Mouse (Mus musculus) limb, embryonic 15.5 days (tissue): ENCODE measurements around the gene Cygb. TPM values are rescaled to one million over a fixed set of nuclear protein-coding genes. Genes with fewer than 3 reads are reported as not detected.

Experiments used
- ATAC-seq: fragments of 200-750 bp; cut with Nextera tagmentation; 2 replicates; pipeline ENCODE4 v1.8.0; 2017; ENCODE audit warnings: low read depth, moderate TSS enrichment; ENCODE audit not compliant: insufficient number of reproducible peaks, low FRiP score, low TSS enrichment
- H3K27ac ChIP-seq: fragments of 300-500 bp; sonication (generic); 2 replicates; pipeline ENCODE4 v1.5.1; 2015; ENCODE audit warnings: moderate library complexity, mild to moderate bottlenecking, inconsistent platforms
- H3K27me3 ChIP-seq: fragments of 300-500 bp; sonication (generic); 2 replicates; pipeline ENCODE4 v1.6.1; 2015; ENCODE audit warnings: inconsistent platforms
- H3K36me3 ChIP-seq: fragments of 300-500 bp; sonication (generic); 2 replicates; pipeline ENCODE4 v1.6.1; 2015; ENCODE audit warnings: inconsistent platforms
- H3K4me1 ChIP-seq: fragments of 300-500 bp; sonication (generic); 2 replicates; pipeline ENCODE4 v1.6.1; 2015; ENCODE audit warnings: inconsistent platforms
- H3K4me2 ChIP-seq: fragments of 300-500 bp; sonication (generic); 2 replicates; pipeline ENCODE4 v1.6.1; 2015; ENCODE audit warnings: mild to moderate bottlenecking, inconsistent platforms
- H3K4me3 ChIP-seq: fragments of 300-500 bp; sonication (generic); 2 replicates; pipeline ENCODE4 v1.5.1; 2015; ENCODE audit warnings: mild to moderate bottlenecking, inconsistent platforms
- H3K9ac ChIP-seq: fragments of 300-500 bp; sonication (generic); 2 replicates; pipeline ENCODE4 v1.6.1; 2015; ENCODE audit warnings: inconsistent platforms
- H3K9me3 ChIP-seq: fragments of 300-500 bp; sonication (generic); 2 replicates; pipeline ENCODE4 v1.6.1; 2016; ENCODE audit warnings: inconsistent platforms
- WGBS: fragments of 180-500 bp; shearing (Covaris S2); methylation state at CpG from one replicate; pipeline ENCODE4 v1.1.7; 2015; 5-methylcytosine and 5-hydroxymethylcytosine counted together
- polyA plus RNA-seq: library from polyadenylated mRNA; unstranded; fragments of >200 nt; fragmentation: Nextera tagmentation; extraction: Ambion mirVana; gene quantifications from 2 replicates; pipeline ENCODE4 v1.2.1, GENCODE M21; 2015

Cygb gene
- polyA plus RNA-seq, 1 experiment from 2014 or later, result 20.1 TPM

GRCm38 (mm10) chr11:116650811-116651210 lies 3.3 kb downstream of the Cygb start:
- 73% methylated on average over 8 of the region's 8 CpGs for WGBS
- Histone ChIP-seq H3K4me1 (peaks cover 65% of the 10 kb centered on the region), H3K27me3 (peaks cover 37% of the 10 kb centered on the region)

GRCm38 (mm10) chr11:116649711-116650337 lies 4.3 kb downstream of the Cygb start:
- no peak overlapping the region for H3K4me3 ChIP-seq
- no peak overlapping the region for H3K9ac ChIP-seq
- no peak overlapping the region for H3K27ac ChIP-seq
- H3K4me1 ChIP-seq, result peaks cover 71% of the 10 kb centered on the region
- no peaks in the 10 kb centered on the region for H3K9me3 ChIP-seq
- WGBS, result 90% methylated on average over 13 of the region's 13 CpGs
- peaks cover 34% of the 10 kb centered on the region for H3K27me3 ChIP-seq
- H3K4me2 ChIP-seq, result no peak overlapping the region
- H3K36me3 ChIP-seq, result no peaks in the 10 kb centered on the region
- no peak for ATAC-seq

More at GRCm38 (mm10) chr11:116650811-116651210, 3.3 kb downstream of the Cygb start:
- no peak for ATAC-seq
- Histone ChIP-seq H3K4me3 (no peak overlapping the region), H3K27ac (no peak overlapping the region), H3K36me3 (no peaks in the 10 kb centered on the region), H3K4me2 (no peak overlapping the region), H3K9ac (no peak overlapping the region), H3K9me3 (no peaks in the 10 kb centered on the region)

DNA sequence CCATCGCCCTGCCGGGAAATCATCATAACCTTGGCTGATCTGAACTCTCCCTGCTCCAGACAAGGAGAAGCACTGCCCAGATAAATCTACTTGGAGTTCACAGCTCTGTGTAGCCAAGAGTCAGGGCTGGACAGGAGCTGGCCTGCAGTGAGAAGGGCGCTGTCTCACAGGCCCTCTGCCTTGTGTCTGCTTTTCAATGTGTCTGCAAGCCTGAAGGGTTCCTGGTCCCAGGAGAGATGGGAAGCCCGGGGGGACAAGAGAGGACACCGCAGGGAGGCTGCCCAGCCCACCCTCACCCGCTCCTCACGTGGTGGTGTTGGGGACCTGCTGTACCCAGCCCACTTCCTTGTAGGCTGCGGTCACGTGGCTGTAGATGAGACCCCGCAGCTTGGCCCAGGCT lies 5.1 kb downstream of the Cygb start:
- Histone ChIP-seq H3K27me3 (peaks cover 27% of the 10 kb centered on the region), H3K36me3 (no peaks in the 10 kb centered on the region), H3K4me1 (peaks cover 69% of the 10 kb centered on the region), H3K4me3 (no peak overlapping the region), H3K9ac (no peak overlapping the region), H3K9me3 (no peaks in the 10 kb centered on the region), H3K4me2 (no peak overlapping the region), H3K27ac (no peak overlapping the region)
- 75% methylated on average over 10 of the region's 10 CpGs for WGBS
- ATAC-seq, result no peak

DNA sequence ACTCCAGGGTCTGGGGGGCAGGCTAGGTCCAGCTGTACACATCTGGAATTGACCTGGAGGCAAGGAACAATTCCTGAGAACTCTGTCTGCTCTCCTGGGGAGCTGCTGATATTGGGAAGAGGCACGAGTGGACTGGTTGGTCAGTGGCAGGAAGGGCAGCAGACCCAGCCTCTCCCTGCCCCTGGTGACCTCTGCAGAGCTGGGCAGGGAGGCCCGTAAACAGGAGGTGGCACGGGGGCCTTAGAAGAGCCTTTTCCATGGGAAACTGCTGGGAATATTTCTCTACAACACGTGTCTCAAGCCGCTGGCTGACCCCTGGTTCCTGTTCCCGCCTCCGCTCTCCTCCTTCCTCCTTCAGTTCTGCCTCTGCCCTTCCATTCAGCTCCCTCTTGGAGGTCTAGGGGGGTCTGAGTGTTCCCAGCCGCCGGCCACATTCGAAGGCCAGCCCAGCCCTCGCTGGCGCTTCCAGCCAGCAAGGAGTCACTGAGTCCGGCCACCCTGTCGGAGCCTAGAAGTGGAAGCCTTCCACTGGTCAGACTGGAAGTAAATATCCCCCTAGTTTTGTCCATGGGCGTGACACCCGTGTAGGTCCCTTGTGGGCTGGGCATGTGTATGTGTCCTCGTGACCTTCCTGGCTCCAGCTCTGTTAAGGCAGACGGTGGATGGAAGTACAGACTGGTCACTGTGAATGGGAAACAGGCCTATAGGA lies 5.7 kb downstream of the Cygb start:
- H3K4me1 ChIP-seq, result peaks cover 69% of the 10 kb centered on the region
- no peaks in the 10 kb centered on the region for H3K9me3 ChIP-seq
- H3K9ac ChIP-seq, result no peak overlapping the region
- H3K4me3 ChIP-seq, result no peak overlapping the region
- H3K4me2 ChIP-seq, result no peak overlapping the region
- 0 out of 2 replicates have a peak overlapping the region, but pooled peaks have one; percentile 18 for H3K27ac ChIP-seq
- ATAC-seq, result no peak
- 45% methylated on average over 18 of the region's 18 CpGs for WGBS
- H3K27me3 ChIP-seq, result peaks cover 22% of the 10 kb centered on the region
- H3K36me3 ChIP-seq, result no peaks in the 10 kb centered on the region

- H3K9ac ChIP-seq, result no peak overlapping the region
- 35% methylated on average over 11 of the region's 11 CpGs for WGBS
- ATAC-seq, result no peak
- no peaks in the 10 kb centered on the region for H3K9me3 ChIP-seq
- H3K27me3 ChIP-seq, result peaks cover 16% of the 10 kb centered on the region
- H3K4me2 ChIP-seq, result no peak overlapping the region
- peak overlapping the region; percentile 50 for H3K27ac ChIP-seq
- no peaks in the 10 kb centered on the region for H3K36me3 ChIP-seq
- H3K4me3 ChIP-seq, result no peak overlapping the region
- H3K4me1 ChIP-seq, result peaks cover 62% of the 10 kb centered on the region
Observed at GRCm38 (mm10) chr11:116647340-116647991, 6.6 kb downstream of the Cygb start.

- Histone ChIP-seq H3K4me2 (no peak overlapping the region), H3K9ac (no peak overlapping the region), H3K9me3 (no peaks in the 10 kb centered on the region), H3K4me3 (no peak overlapping the region), H3K27ac (no peak overlapping the region), H3K27me3 (peaks cover 9% of the 10 kb centered on the region; the same call in 1 of the 2 replicates), H3K36me3 (no peaks in the 10 kb centered on the region), H3K4me1 (peaks cover 55% of the 10 kb centered on the region)
- 79% methylated on average over 7 of the region's 7 CpGs for WGBS
- ATAC-seq, result no peak
Observed at GRCm38 (mm10) chr11:116646771-116647170, 7.3 kb downstream of the Cygb start.

DNA sequence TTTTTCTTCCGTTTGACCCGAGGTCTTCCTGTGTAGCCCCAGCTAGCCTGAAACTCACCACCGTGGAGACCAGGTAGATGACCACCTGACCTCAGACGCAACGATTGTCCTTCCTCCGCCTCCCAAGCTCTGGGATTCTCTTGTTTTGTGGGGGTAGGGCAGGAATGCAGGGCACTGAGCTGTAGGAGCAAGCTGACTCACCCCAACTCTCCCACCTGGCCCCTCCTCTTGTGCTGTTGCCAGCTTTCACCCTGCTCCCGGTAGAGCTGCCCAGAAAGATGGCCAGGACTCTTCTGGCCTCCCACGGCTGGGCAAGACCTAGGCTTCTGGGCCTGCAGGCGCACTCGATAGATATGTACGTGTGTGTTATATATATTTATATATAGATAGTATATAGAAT lies 8.0 kb downstream of the Cygb start:
- peaks cover 54% of the 10 kb centered on the region for H3K4me1 ChIP-seq
- WGBS, result 55% methylated on average over 11 of the region's 11 CpGs
- no peak for ATAC-seq
- H3K27me3 ChIP-seq, result peaks cover 6% of the 10 kb centered on the region; the same call in 1 of the 2 replicates
- H3K36me3 ChIP-seq, result no peaks in the 10 kb centered on the region
- no peaks in the 10 kb centered on the region for H3K9me3 ChIP-seq
- no peak overlapping the region for H3K9ac ChIP-seq
- H3K4me2 ChIP-seq, result no peak overlapping the region
- H3K4me3 ChIP-seq, result no peak overlapping the region
- no peak overlapping the region for H3K27ac ChIP-seq

- H3K4me2 ChIP-seq, result no peak overlapping the region
- H3K9ac ChIP-seq, result no peak overlapping the region
- H3K9me3 ChIP-seq, result no peaks in the 10 kb centered on the region
- H3K27ac ChIP-seq, result no peak overlapping the region
- ATAC-seq, result no peak
- no peaks in the 10 kb centered on the region for H3K36me3 ChIP-seq
- H3K27me3 ChIP-seq, result 0 out of 2 replicates have a peak, but pooled peaks cover 5% of the 10 kb centered on the region
- 37% methylated on average over 8 of the region's 8 CpGs for WGBS
- H3K4me1 ChIP-seq, result peaks cover 54% of the 10 kb centered on the region
- H3K4me3 ChIP-seq, result no peak overlapping the region
Observed at GRCm38 (mm10) chr11:116645446-116646110, 8.5 kb downstream of the Cygb start.

- no peak overlapping the region for H3K4me3 ChIP-seq
- 55% methylated on average over 21 of the region's 21 CpGs for WGBS
- no peak for ATAC-seq
- H3K9ac ChIP-seq, result no peak overlapping the region
- H3K27ac ChIP-seq, result no peak overlapping the region
- no peaks in the 10 kb centered on the region for H3K36me3 ChIP-seq
- H3K27me3 ChIP-seq, result 0 out of 2 replicates have a peak, but pooled peaks cover 5% of the 10 kb centered on the region
- H3K4me2 ChIP-seq, result no peak overlapping the region
- H3K9me3 ChIP-seq, result no peaks in the 10 kb centered on the region
- H3K4me1 ChIP-seq, result peaks cover 52% of the 10 kb centered on the region
Observed at GRCm38 (mm10) chr11:116644225-116645112, 9.6 kb downstream of the Cygb start.

- no peaks in the 10 kb centered on the region for H3K36me3 ChIP-seq
- 0 out of 2 replicates have a peak, but pooled peaks cover 5% of the 10 kb centered on the region for H3K27me3 ChIP-seq
- H3K9ac ChIP-seq, result no peak overlapping the region
- H3K9me3 ChIP-seq, result no peaks in the 10 kb centered on the region
- peak overlapping the region; percentile 25 for H3K4me3 ChIP-seq
- WGBS, result 14% methylated on average over 19 of the region's 19 CpGs
- H3K27ac ChIP-seq, result no peak overlapping the region
- H3K4me2 ChIP-seq, result peak overlapping the region; percentile 44
- peaks cover 46% of the 10 kb centered on the region for H3K4me1 ChIP-seq
- ATAC-seq, result no peak
Observed at GRCm38 (mm10) chr11:116643579-116644224, 10.4 kb downstream of the Cygb start.
